Mouse (Mus musculus) R1 (cell line): ENCODE data around the gene Trex1.
A peak's percentile ranks its signal among the peaks of the same experiment; 100 is the strongest.

Source experiments
- DNase-seq: peaks from one replicate; pipeline ENCODE4 v3.0.0-alpha.2; 2018; ENCODE audit warnings: low read depth, low spot score

Gene Trex1

GRCm38 (mm10) chr9:109059136-109059903 is at the start of gene Trex1:
Trex1 (minus strand) TSS chr9:109059734.
- peak; percentile 93 for DNase-seq

- no peak for DNase-seq
These were observed 47.8 kb upstream of the Trex1 start for GRCm38 (mm10) chr9:109107341-109107740.

- DNase-seq: no peak
These were observed 46.1 kb upstream of the Trex1 start for GRCm38 (mm10) chr9:109105648-109106047.

GRCm38 (mm10) chr9:109105011-109105410 is 45.5 kb upstream of the Trex1 start:
- DNase-seq: no peak

- no peak for DNase-seq
These were observed 44.5 kb upstream of the Trex1 start for GRCm38 (mm10) chr9:109104083-109104482.

GRCm38 (mm10) chr9:109103250-109103649 is 43.7 kb upstream of the Trex1 start:
- no peak for DNase-seq

- DNase-seq: no peak
These were observed 43.0 kb upstream of the Trex1 start for GRCm38 (mm10) chr9:109102541-109102940.

- no peak for DNase-seq
These were observed 42.5 kb upstream of the Trex1 start for GRCm38 (mm10) chr9:109101933-109102445.

- no peak for DNase-seq
These were observed 40.9 kb upstream of the Trex1 start for GRCm38 (mm10) chr9:109100307-109100928.

- no peak for DNase-seq
These were observed 39.4 kb upstream of the Trex1 start for GRCm38 (mm10) chr9:109098969-109099368.

- DNase-seq: no peak
These were observed 38.8 kb upstream of the Trex1 start for GRCm38 (mm10) chr9:109098366-109098765.

- no peak for DNase-seq
These were observed 38.3 kb upstream of the Trex1 start for GRCm38 (mm10) chr9:109097831-109098230.

- no peak for DNase-seq
These were observed 37.8 kb upstream of the Trex1 start for GRCm38 (mm10) chr9:109097291-109097690.

GRCm38 (mm10) chr9:109096856-109097255 is 37.3 kb upstream of the Trex1 start:
- peak; percentile 29 for DNase-seq

- DNase-seq: no peak
These were observed 36.7 kb upstream of the Trex1 start for GRCm38 (mm10) chr9:109096251-109096661.

GRCm38 (mm10) chr9:109095137-109095982 is 35.8 kb upstream of the Trex1 start, which contains the start of gene Plxnb1:
Plxnb1 (plus strand) TSS chr9:109095389.
- DNase-seq: peak; percentile 89

- DNase-seq: peak; percentile 58
These were observed 35.1 kb upstream of the Trex1 start for GRCm38 (mm10) chr9:109094553-109095136.

GRCm38 (mm10) chr9:109093786-109094552 is 34.4 kb upstream of the Trex1 start:
- no peak for DNase-seq

GRCm38 (mm10) chr9:109092799-109093198 is 33.3 kb upstream of the Trex1 start:
- no peak for DNase-seq

- no peak for DNase-seq
These were observed 32.3 kb upstream of the Trex1 start for GRCm38 (mm10) chr9:109091802-109092201.

- DNase-seq: peak; percentile 66
These were observed 30.9 kb upstream of the Trex1 start for GRCm38 (mm10) chr9:109090446-109090845.
